Mouse (Mus musculus): ENCODE measurements around the gene Rspo1. TPM values are rescaled to one million over a fixed set of nuclear protein-coding genes. Genes with fewer than 3 reads are reported as not detected.
A peak's percentile ranks its signal among the peaks of the same experiment; 100 is the strongest.

Gene Rspo1
- polyA plus RNA-seq, 1 experiment from 2014 or later, result 25.1 TPM

DNA sequence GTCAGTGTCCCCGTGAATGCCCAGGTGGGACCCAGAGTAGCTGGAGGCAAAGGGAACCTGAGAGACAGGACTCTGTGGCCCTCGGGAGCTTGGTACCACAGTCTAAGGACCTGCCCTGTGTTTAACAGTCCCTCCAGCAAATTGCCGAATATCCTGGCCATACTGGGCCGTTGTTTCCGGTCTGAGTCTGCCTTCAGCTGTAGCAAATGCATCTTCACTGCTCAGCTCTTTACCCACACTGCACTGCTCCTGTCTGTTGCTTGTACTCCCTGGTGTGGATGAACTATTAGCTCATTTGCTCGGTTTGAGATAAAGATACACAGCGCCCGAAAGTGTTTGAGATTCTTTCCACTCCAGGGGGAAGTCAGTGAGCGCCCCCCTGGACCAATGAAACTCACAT is 2.2 kb downstream of the Rspo1 start:
- Histone ChIP-seq H3K9me3 (ENCODE audit: low read length) (no peaks in the 10 kb centered on the region), H3K27me3 (ENCODE audit: insufficient read depth, low read length) (peaks cover 79% of the 10 kb centered on the region), H3K4me2 (replicated peaks; ENCODE audit: low read depth, low read length) (peak overlapping the region; percentile 62), H3K36me3 (ENCODE audit: insufficient read depth, low read length) (no peaks in the 10 kb centered on the region), H3K9ac (replicated peaks; ENCODE audit: low read length) (no peak overlapping the region), H3K4me1 (ENCODE audit: insufficient read depth, low read length) (peaks cover 60% of the 10 kb centered on the region), H3K27ac (ENCODE audit: low read length) (peak overlapping the region; percentile 80), H3K4me3 (ENCODE audit: low read length) (peak overlapping the region; percentile 1; the same call in 1 of the 2 replicates)
- ATAC-seq (ENCODE audit: low FRiP score, low TSS enrichment), result no peak
- WGBS, result 12% methylated on average over 9 of the region's 9 CpGs

DNA sequence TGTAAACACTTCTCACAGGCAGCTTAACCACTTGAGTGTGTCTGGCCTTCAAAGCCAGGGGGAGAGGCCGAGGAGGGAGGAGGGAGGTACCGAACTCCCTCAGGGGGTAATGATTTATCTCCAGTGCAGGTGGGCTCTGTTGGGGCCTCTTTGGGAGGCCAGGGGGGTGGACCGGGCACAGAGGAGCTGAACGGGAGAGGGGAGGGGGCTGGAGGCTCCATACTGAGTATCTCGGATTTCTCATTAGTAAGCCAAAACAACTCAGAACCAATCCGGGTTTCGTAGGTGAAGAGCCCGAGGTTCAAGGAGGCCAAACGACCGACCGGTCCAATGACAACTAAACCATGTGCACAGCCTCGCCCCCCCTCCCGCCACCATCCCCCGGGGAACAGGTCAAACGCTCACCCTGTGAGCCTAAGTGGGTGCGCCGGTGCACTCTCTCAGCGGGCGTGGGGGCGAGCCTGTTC is 3.6 kb downstream of the Rspo1 start:
- H3K27me3 ChIP-seq (ENCODE audit: insufficient read depth, low read length), result peaks cover 64% of the 10 kb centered on the region
- peak overlapping the region; percentile 18 for H3K4me3 ChIP-seq (ENCODE audit: low read length)
- WGBS, result under 1% methylated on average over 20 of the region's 20 CpGs

DNA sequence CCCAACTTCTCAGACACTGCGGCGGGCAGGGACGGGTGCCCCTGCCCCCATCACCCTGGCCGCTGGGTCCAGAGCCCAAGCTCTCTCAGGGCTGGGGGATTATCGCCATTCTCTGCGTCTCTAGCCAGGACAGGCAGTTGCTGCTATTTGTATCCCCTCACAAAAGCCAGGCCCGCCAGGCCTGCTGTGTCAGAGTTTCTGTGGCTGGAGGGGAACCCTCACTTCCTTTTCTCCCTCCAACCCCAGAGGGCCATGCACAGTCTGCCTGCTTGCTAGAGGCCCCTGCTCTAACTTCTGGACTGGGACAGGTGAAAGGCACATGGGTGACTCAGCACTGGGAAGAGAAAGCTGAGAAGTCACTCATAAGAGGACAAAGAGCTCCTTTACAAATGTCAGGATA is 4.1 kb downstream of the Rspo1 start:
- H3K9me3 ChIP-seq (ENCODE audit: low read length), result no peaks in the 10 kb centered on the region
- H3K4me2 ChIP-seq (replicated peaks; ENCODE audit: low read depth, low read length), result peak overlapping the region; percentile 42
- H3K36me3 ChIP-seq (ENCODE audit: insufficient read depth, low read length), result no peaks in the 10 kb centered on the region
- peak overlapping the region; percentile 20; the same call in 1 of the 2 replicates for H3K9ac ChIP-seq (replicated peaks; ENCODE audit: low read length)
- 4% methylated on average over 7 of the region's 7 CpGs for WGBS
- H3K27ac ChIP-seq (ENCODE audit: low read length), result peak overlapping the region; percentile 61
- peaks cover 60% of the 10 kb centered on the region for H3K27me3 ChIP-seq (ENCODE audit: insufficient read depth, low read length)
- peaks cover 57% of the 10 kb centered on the region for H3K4me1 ChIP-seq (ENCODE audit: insufficient read depth, low read length)
- H3K4me3 ChIP-seq (ENCODE audit: low read length), result peak overlapping the region; percentile 18
- ATAC-seq (ENCODE audit: low FRiP score, low TSS enrichment), result no peak

More for the DNA sequence above, 3.6 kb downstream of the Rspo1 start:
- Histone ChIP-seq H3K4me1 (ENCODE audit: insufficient read depth, low read length) (peaks cover 60% of the 10 kb centered on the region), H3K9me3 (ENCODE audit: low read length) (no peaks in the 10 kb centered on the region), H3K36me3 (ENCODE audit: insufficient read depth, low read length) (no peaks in the 10 kb centered on the region), H3K9ac (replicated peaks; ENCODE audit: low read length) (0 out of 2 replicates have a peak overlapping the region, but pooled peaks have one; percentile 20), H3K4me2 (replicated peaks; ENCODE audit: low read depth, low read length) (peak overlapping the region; percentile 42), H3K27ac (ENCODE audit: low read length) (peak overlapping the region; percentile 61)
- ATAC-seq (ENCODE audit: low FRiP score, low TSS enrichment), result peak; percentile 79

DNA sequence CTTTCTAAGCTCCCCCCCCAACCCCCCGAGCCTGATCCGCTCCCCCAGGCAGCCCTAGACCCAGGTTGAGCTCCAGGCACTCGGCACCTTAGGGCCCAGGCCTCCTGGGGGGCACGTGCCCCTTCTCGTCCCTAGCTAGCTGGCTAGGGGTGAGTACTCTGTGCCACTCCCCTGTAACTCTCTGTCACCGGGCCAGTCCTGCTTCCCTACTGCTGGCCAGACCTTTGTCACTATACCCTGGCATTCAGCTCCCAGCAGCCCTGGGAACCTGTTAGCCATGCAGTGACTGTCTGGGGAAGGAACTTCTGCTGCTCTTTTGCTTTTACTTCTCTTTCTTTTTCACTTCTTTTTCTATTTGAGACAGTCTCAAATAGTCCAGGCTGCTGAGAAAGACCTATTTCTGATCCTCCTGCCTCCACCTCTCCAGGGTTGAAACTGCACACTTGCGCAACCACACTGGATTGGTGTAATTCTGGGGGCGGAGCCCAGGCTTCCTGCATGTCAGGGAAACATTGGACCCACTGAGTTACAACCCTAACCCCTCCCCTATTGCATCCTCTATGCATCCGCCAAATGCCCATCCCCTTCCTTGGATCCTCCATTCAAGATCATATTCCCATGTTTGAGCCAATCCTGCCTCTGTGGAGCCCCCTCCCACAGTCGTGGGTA is 11.4 kb downstream of the Rspo1 start:
- H3K4me1 ChIP-seq (ENCODE audit: insufficient read depth, low read length), result no peaks in the 10 kb centered on the region
- no peaks in the 10 kb centered on the region for H3K36me3 ChIP-seq (ENCODE audit: insufficient read depth, low read length)
- no peak overlapping the region for H3K4me3 ChIP-seq (ENCODE audit: low read length)
- no peak overlapping the region for H3K9ac ChIP-seq (replicated peaks; ENCODE audit: low read length)
- no peak for ATAC-seq (ENCODE audit: low FRiP score, low TSS enrichment)
- no peak overlapping the region for H3K27ac ChIP-seq (ENCODE audit: low read length)
- H3K27me3 ChIP-seq (ENCODE audit: insufficient read depth, low read length), result no peaks in the 10 kb centered on the region
- WGBS, result 75% methylated on average over 10 of the region's 10 CpGs
- no peak overlapping the region for H3K4me2 ChIP-seq (replicated peaks; ENCODE audit: low read depth, low read length)
- no peaks in the 10 kb centered on the region for H3K9me3 ChIP-seq (ENCODE audit: low read length)

DNA sequence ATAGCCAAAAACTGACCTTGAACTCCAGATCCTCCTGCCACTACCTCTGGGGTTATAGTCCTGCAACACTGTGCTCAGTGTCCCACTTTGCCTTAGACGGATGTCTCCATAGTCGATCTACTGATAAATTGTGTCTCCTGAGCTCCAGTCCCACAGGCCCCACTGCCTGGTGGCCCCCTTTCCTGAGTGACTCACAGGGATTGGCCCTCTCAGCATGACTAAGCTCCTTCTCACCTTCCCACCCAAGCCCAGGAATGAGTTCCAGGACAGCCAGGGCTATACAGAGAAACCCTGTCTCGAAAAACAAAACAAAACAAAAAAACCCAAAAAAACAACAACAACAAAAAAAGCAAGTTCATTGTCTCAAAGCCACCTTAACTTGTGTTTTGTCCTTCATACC is 13.3 kb downstream of the Rspo1 start:
- no peak overlapping the region for H3K27ac ChIP-seq (ENCODE audit: low read length)
- no peak overlapping the region for H3K4me2 ChIP-seq (replicated peaks; ENCODE audit: low read depth, low read length)
- 0 out of 2 replicates have a peak, but pooled peaks cover 7% of the 10 kb centered on the region for H3K4me1 ChIP-seq (ENCODE audit: insufficient read depth, low read length)
- H3K27me3 ChIP-seq (ENCODE audit: insufficient read depth, low read length), result no peaks in the 10 kb centered on the region
- H3K9me3 ChIP-seq (ENCODE audit: low read length), result no peaks in the 10 kb centered on the region
- no peak for ATAC-seq (ENCODE audit: low FRiP score, low TSS enrichment)
- WGBS, result 78% methylated on average over 3 of the region's 3 CpGs
- H3K4me3 ChIP-seq (ENCODE audit: low read length), result no peak overlapping the region
- H3K9ac ChIP-seq (replicated peaks; ENCODE audit: low read length), result no peak overlapping the region
- no peaks in the 10 kb centered on the region for H3K36me3 ChIP-seq (ENCODE audit: insufficient read depth, low read length)

DNA sequence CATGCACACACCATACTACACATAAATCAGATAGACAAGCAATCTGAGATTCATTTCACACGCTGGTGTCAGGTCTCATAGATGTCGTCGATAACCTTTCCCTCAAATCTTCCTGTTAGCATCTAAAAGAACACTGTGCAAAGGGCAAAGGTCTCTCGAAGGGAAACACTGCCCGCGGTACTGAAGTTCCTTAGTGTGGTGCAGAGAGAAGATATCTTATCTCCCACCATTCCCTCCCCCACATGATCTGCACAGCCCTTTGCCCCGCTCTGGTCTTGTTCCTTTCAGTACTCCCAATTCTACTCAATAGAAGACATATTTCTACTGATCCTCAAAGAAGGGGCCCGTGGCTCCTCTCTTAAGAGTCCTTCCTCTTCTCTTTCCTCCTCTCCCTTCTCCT is 16.7 kb downstream of the Rspo1 start:
- no peaks in the 10 kb centered on the region for H3K36me3 ChIP-seq (ENCODE audit: insufficient read depth, low read length)
- no peak overlapping the region for H3K9ac ChIP-seq (replicated peaks; ENCODE audit: low read length)
- 22% methylated on average over 8 of the region's 8 CpGs for WGBS
- no peaks in the 10 kb centered on the region for H3K9me3 ChIP-seq (ENCODE audit: low read length)
- ATAC-seq (ENCODE audit: low FRiP score, low TSS enrichment), result no peak
- 0 out of 2 replicates have a peak, but pooled peaks cover 11% of the 10 kb centered on the region for H3K4me1 ChIP-seq (ENCODE audit: insufficient read depth, low read length)
- H3K27me3 ChIP-seq (ENCODE audit: insufficient read depth, low read length), result peaks cover 10% of the 10 kb centered on the region
- no peak overlapping the region for H3K4me2 ChIP-seq (replicated peaks; ENCODE audit: low read depth, low read length)
- no peak overlapping the region for H3K4me3 ChIP-seq (ENCODE audit: low read length)
- no peak overlapping the region for H3K27ac ChIP-seq (ENCODE audit: low read length)

DNA sequence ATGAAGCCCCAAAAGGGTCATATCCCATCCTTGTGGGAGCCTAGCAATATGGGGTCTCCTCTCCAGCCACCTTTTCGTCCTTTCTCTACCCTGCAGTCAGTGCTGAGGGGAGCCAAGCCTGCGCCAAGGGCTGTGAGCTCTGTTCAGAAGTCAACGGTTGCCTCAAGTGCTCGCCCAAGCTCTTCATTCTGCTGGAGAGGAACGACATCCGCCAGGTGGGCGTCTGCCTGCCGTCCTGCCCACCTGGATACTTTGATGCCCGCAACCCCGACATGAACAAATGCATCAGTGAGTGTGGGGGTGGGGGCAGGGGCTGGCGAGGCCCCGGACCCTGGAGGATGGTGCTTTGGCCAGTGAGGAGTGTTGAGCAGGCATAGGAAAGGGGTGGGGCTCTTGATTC is 18.7 kb downstream of the Rspo1 start:
- Histone ChIP-seq H3K27me3 (ENCODE audit: insufficient read depth, low read length) (peaks cover 10% of the 10 kb centered on the region), H3K9ac (replicated peaks; ENCODE audit: low read length) (no peak overlapping the region), H3K27ac (ENCODE audit: low read length) (no peak overlapping the region), H3K36me3 (ENCODE audit: insufficient read depth, low read length) (no peaks in the 10 kb centered on the region), H3K9me3 (ENCODE audit: low read length) (no peaks in the 10 kb centered on the region), H3K4me3 (ENCODE audit: low read length) (no peak overlapping the region), H3K4me2 (replicated peaks; ENCODE audit: low read depth, low read length) (no peak overlapping the region), H3K4me1 (ENCODE audit: insufficient read depth, low read length) (0 out of 2 replicates have a peak, but pooled peaks cover 11% of the 10 kb centered on the region)
- 43% methylated on average over 12 of the region's 12 CpGs for WGBS
- ATAC-seq (ENCODE audit: low FRiP score, low TSS enrichment), result no peak

DNA sequence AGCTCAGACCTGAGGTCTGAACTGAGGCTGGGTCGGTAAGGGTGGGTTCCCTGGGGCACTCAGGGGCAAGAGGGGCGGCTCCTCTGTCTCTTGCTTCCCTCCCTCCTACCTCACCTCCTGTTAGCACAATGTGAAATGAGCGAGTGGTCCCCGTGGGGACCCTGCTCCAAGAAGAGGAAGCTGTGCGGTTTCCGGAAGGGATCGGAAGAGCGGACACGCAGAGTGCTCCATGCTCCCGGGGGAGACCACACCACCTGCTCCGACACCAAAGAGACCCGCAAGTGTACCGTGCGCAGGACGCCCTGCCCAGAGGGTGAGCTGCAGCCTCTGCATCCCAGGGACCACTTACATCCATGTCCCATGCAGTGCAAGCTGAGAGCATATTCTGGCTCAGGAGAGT is 21.2 kb downstream of the Rspo1 start:
- no peak for ATAC-seq (ENCODE audit: low FRiP score, low TSS enrichment)

DNA sequence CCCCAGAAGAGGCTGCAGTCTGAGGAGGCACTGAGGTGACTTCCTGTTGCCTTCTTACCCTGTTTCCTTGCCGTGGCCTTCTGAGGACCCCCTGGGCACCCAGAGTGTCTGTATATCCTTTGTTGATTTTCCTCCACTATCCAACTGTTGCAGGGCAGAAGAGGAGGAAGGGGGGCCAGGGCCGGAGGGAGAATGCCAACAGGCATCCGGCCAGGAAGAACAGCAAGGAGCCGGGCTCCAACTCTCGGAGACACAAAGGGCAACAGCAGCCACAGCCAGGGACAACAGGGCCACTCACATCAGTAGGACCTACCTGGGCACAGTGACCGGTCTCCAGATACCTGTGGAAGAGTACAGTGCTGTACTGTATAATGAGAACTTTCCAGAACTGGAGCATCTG is 22.0 kb downstream of the Rspo1 start:
- no peak overlapping the region for H3K4me3 ChIP-seq (ENCODE audit: low read length)
- WGBS, result 63% methylated on average over 6 of the region's 6 CpGs

More for the DNA sequence above, 21.2 kb downstream of the Rspo1 start:
- H3K9me3 ChIP-seq (ENCODE audit: low read length), result no peaks in the 10 kb centered on the region
- 55% methylated on average over 15 of the region's 15 CpGs for WGBS
- no peak overlapping the region for H3K4me3 ChIP-seq (ENCODE audit: low read length)
- 0 out of 2 replicates have a peak, but pooled peaks cover 11% of the 10 kb centered on the region for H3K4me1 ChIP-seq (ENCODE audit: insufficient read depth, low read length)
- H3K36me3 ChIP-seq (ENCODE audit: insufficient read depth, low read length), result no peaks in the 10 kb centered on the region
- H3K27ac ChIP-seq (ENCODE audit: low read length), result no peak overlapping the region
- no peak overlapping the region for H3K9ac ChIP-seq (replicated peaks; ENCODE audit: low read length)
- H3K4me2 ChIP-seq (replicated peaks; ENCODE audit: low read depth, low read length), result no peak overlapping the region
- peaks cover 10% of the 10 kb centered on the region for H3K27me3 ChIP-seq (ENCODE audit: insufficient read depth, low read length)

DNA sequence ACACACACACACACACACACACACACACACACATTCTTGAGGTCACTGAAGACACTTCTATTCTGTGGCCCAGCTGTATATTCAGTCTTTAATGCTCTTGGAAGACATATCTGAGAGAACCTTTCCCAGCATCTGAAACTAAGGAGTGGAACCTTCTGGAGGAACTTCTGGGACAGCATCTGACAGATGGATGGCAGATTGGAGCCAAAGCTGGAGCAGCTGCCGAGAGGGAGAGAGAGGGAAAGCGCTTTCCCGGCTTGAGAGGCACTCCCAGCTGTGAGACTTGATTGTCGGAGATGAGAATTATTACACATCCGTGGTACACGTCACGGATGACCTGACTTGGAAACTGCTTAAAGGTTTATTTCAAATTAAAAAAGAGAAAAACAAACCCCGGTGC is 22.5 kb downstream of the Rspo1 start:
- 49% methylated on average over 8 of the region's 8 CpGs for WGBS
- peaks cover 10% of the 10 kb centered on the region for H3K27me3 ChIP-seq (ENCODE audit: insufficient read depth, low read length)

More for the DNA sequence above, 22.0 kb downstream of the Rspo1 start:
- H3K27ac ChIP-seq (ENCODE audit: low read length), result no peak overlapping the region
- peaks cover 10% of the 10 kb centered on the region for H3K27me3 ChIP-seq (ENCODE audit: insufficient read depth, low read length)
- no peak for ATAC-seq (ENCODE audit: low FRiP score, low TSS enrichment)
- no peaks in the 10 kb centered on the region for H3K36me3 ChIP-seq (ENCODE audit: insufficient read depth, low read length)
- H3K4me2 ChIP-seq (replicated peaks; ENCODE audit: low read depth, low read length), result no peak overlapping the region
- H3K9ac ChIP-seq (replicated peaks; ENCODE audit: low read length), result no peak overlapping the region
- H3K9me3 ChIP-seq (ENCODE audit: low read length), result no peaks in the 10 kb centered on the region
- 0 out of 2 replicates have a peak, but pooled peaks cover 9% of the 10 kb centered on the region for H3K4me1 ChIP-seq (ENCODE audit: insufficient read depth, low read length)

More for the DNA sequence above, 22.5 kb downstream of the Rspo1 start:
- H3K9me3 ChIP-seq (ENCODE audit: low read length), result no peaks in the 10 kb centered on the region
- no peaks in the 10 kb centered on the region for H3K36me3 ChIP-seq (ENCODE audit: insufficient read depth, low read length)
- no peak overlapping the region for H3K9ac ChIP-seq (replicated peaks; ENCODE audit: low read length)
- no peak for ATAC-seq (ENCODE audit: low FRiP score, low TSS enrichment)
- H3K4me2 ChIP-seq (replicated peaks; ENCODE audit: low read depth, low read length), result no peak overlapping the region
- no peak overlapping the region for H3K27ac ChIP-seq (ENCODE audit: low read length)
- H3K4me3 ChIP-seq (ENCODE audit: low read length), result no peak overlapping the region
- H3K4me1 ChIP-seq (ENCODE audit: insufficient read depth, low read length), result 0 out of 2 replicates have a peak, but pooled peaks cover 9% of the 10 kb centered on the region

All from kidney, embryonic 16.5 days (tissue).